Mouse (Mus musculus) MEL-GATA-1-ER (cell line): ENCODE measurements around the gene Triobp.

Source experiments
- DNase-seq: peaks from one replicate; pipeline ENCODE4 v3.0.0-alpha.2; 2012; ENCODE audit warnings: low read depth; ENCODE audit errors: extremely low read depth

The Triobp gene

DNA sequence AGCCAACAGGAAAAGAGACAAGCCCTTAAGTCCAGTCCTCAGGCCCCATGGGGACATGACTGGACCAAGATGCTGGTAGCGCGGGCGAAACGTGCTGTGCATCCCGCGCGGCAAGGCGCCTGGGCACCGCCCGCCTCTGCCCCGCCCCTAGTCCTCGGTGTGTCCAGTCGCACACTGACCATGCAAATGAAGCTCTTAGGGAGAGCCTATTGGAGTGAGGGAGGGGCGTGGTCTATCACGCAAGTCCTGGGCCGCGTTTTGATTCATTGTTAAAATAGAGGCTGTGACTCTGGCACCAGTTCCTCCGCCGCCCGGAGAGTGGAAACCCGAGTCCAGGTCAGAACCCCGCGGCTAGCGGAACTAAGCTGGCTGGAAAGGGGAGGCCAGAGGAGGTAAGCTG, at the start of gene Triobp:
TSS of gene Triobp (plus strand) at position 68 of the 400 bp plus-strand sequence.
- peak; percentile 88 for DNase-seq

GRCm38 (mm10) chr15:78898507-78899001, 49.0 kb upstream of the Triobp start:
- DNase-seq = no peak

DNA sequence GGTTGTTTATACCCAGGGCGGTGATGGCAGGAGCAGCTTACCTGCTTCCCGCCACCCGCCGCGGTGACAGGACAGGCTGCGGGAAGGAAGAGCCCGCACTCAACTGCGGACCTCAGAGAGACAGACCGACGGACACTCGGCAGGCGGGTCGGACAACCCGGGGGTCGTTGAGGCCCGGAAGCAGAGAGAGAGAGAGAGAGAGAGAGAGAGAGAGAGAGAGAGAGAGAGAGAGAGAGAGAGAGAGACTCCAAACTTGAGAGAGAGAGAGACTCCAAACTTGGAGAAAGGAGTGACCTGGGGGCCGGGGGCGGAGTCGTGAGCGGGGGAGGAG, 48.1 kb upstream of the Triobp start, which contains the start of gene Gm49510:
TSS of gene Gm49510 (plus strand) at position 259 of the 331 bp plus-strand sequence.
- DNase-seq = no peak

DNA sequence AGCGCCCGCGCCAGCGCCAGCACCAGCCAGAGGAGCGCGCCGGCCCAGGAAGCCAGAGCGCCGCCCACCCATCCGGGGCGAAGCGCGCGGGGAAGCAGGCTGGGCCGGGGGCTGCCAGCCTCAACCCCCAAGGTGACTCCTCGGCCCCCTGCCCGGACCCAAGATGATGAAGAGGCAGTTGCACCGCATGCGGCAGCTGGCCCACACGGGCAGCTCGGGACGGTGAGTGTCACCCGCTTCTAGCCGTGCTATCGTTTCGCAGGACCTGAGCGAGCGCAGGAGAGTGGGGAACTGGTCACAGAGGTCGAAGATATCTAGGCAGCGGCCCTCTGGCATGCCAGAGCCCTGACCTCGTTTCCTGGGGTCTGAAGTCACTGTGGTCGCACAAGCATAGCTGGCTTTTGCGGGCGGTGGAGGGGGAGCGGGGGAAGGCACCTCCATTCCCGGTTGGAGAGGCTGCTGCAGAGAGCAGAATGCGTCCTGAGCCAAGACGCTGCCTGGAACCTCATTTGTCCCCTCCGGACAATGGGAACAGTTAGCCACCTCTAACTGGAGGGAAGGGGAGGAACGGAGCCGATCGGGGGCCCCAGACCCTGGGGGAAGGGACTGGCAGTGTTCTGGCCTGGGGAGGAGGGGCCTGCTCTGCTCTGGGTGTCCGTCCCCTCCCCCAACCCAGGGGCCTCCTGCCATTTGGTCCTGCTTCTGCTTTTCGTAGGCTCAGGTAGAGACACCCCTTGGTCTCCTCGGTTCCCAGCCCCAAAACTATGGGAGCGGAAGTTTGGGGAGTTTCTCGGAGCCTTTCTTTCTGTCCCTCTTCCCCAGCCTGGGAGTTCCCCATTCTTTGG, 47.6 kb upstream of the Triobp start, which contains the start of gene Sh3bp1:
TSS of gene Sh3bp1 (plus strand) at position 29 of the 845 bp plus-strand sequence.
- no peak for DNase-seq

- DNase-seq = no peak
Observed at GRCm38 (mm10) chr15:78900585-78901421, 46.7 kb upstream of the Triobp start.

DNA sequence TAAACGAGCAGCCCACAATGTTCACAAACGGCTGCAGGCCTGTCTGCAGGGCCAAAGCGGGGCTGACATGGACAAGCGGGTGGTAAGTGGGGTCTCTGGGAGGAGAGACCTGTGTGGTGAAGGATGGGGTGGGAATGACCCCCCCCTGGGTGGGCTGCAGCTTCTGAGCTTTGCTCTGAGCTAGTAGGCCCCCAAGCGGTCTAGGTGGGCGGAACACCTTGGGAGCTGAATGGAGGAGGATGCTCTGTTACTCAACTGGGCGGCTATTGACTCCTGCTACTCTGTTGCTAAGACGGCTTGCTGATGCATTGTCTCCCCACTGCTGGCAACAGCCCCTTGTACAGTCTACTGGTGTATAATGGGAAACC, 46.1 kb upstream of the Triobp start:
- no peak for DNase-seq

GRCm38 (mm10) chr15:78903243-78903642, 44.3 kb upstream of the Triobp start:
- no peak for DNase-seq

GRCm38 (mm10) chr15:78908399-78908798, 39.1 kb upstream of the Triobp start:
- DNase-seq = no peak

GRCm38 (mm10) chr15:78908982-78909381, 38.5 kb upstream of the Triobp start:
- no peak for DNase-seq

DNA sequence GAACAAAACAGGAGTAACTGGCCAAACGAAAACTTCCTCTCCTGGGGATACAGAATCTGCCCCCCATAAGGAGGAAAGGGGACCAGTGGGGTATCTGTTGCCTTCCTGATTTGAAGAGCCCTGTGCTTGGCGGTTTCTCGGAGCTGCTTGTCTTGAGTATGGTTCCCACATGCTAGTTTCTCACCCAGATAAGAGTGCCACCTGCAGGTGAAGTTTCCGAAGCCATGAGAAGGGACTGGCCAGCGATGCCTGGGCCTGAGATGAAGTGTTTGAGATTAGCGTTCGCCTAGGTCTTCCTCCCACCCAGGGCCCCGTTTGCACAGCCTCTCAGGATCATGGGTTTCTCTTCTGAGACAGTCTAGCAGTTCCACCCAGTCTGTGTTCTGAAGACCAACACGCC, 35.5 kb upstream of the Triobp start:
- DNase-seq = no peak

DNA sequence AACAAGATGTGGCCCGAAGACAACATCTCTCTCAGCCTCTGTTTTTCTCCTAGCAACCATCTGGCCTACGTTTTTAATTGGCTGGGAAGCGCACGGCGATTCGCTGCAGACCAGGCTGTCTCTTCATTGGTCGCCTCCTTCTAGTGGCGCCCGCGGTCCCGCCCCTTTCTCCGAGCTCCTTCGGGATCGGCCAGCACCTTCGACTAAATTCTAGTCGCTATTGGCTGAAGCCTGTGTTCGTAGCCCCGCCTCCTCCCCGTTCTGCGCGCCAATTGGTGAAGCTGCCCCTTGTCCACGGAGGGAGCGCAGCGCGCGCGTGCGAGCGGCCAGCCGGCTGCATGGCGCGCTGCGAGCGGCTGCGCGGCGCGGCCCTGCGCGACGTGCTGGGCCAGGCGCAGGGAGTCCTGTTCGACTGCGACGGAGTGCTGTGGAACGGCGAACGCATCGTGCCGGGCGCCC, 33.9 kb upstream of the Triobp start, which contains the start of gene Pdxp:
TSS of gene Pdxp (plus strand) at position 288 of the 459 bp plus-strand sequence.
- DNase-seq = peak; percentile 96

- DNase-seq = no peak
Observed at GRCm38 (mm10) chr15:78914091-78914822, 33.3 kb upstream of the Triobp start.

DNA sequence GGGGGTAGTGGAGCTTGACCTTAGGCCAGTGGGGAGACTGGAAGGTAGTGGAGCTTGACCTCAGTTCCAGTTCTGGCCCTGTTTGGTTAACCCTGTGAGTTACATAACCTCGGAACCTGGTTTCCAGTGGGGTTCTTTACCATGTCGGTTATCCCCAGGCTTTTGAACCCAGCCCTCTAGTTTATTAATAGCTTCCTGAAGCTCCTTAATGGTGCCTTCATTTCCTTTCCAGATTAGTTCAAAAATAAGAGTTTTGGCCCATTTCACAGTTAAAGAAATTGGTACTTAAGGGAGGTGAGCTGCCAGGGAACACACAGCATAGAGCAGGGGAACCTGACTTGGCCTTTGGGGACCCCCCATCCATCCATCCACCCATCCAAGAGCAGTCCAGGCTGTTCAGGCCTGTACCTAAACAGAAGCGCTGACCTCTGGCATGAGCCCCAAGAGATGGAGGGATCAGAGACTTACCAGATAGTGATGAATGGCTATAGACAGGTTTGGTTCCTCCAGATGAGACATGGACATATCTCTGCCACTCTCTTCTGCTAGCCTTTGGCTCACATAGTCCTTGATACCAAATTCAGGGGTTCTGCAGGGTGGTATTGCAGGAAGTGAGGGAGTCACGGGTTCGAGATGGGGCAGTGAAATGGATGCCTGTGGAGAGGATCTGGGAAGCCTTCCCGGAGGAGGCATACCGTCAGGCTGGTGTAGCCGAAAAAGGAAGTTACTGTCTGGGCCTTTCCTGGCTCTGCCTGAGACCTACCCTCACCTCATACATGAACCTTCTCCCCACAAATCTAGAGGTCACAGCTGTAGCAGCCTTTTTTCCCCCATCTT, 32.5 kb upstream of the Triobp start:
- no peak for DNase-seq

DNA sequence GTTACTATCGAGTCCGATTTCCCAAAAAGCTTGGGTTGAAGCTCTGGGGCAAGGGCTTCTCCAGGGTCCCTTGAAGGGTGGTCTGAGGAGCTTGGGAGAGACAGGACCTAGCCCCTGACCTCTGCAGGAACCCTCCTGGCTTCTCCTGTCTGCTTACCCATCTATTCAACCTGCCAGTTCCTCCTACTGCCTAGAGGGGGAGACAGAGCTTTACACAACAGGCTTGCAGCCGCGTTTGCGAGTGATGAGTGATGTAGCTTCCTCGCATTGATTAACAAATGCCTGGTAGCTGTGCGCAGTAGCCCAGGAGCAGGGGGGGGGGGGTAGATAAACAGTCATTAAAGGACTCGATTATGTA, 31.9 kb upstream of the Triobp start:
- no peak for DNase-seq

DNA sequence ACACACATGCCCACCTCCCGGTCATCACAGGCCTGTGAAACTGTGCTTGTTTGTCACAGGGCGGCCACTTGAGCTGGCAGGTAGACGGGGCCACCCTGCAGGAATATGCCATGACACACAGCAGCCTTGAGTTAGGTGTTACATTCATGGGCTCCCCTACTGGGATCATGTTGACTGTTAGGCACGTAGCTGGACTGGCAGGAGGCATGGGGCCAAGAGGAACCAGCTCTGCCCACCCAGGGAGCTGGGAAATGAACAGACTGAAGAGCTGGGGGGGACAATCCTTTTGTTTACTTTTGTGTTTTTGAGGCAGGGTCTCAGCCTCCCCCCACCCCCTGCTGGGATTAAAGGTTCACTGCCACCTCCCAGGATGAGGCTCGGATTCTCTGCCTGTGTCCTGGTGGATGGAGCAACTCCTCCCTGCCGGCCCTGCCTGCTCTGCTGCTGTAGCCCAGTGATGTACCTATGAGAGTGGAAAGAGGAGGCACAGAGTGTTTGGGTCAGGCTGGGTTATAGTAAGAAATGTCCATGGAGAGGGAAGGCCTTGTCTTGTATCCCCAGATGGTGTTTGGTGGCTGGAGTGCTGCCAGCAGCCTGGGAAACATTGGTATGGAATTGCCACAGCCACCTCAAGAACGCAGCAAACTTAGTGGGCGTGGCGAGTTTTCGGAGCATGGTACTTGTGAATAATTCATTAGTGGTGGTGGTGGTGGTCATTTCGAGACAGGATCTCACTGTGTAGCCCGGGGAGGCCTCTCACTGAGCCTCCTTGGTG, 31.3 kb upstream of the Triobp start:
- no peak for DNase-seq

GRCm38 (mm10) chr15:78918126-78918525, 29.4 kb upstream of the Triobp start:
- no peak for DNase-seq

DNA sequence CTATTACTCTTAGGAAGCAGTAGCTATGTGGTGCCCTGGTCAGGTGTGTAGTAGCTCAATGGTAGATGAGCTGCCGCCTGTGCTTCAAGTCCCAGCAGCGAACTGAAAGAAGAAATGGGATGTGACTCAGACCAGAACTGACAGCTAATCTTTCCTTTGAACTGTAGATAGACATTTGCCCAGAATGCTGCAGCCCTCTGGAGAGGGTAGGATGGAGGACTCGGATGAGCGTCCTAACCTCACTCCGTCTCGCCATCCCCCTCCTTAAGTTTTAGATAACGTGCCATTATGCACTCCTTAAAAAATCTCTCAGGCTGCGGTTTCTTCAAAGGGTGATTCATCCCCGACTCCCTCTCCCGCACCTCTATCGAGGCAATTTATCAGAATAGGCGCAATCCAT, 27.6 kb upstream of the Triobp start:
- no peak for DNase-seq

DNA sequence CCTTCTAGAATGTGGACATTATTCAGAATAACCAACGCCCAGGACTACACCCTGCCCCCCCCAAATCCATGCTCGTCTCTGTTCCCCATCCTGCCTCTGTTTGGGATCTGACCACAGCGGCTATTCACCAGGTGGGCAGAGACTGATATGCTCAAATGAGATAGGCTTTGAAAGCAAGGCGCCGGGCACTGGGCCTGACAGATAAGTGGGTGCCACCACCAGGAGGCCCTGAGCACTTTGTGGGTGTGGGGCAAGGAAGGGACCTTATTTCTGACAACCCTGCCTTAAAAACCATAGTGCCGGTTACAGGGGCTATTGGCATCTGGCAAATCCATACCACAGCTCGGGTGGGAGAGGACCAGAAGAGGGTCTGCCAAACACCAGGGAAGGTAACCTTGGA, 24.8 kb upstream of the Triobp start:
- no peak for DNase-seq

DNA sequence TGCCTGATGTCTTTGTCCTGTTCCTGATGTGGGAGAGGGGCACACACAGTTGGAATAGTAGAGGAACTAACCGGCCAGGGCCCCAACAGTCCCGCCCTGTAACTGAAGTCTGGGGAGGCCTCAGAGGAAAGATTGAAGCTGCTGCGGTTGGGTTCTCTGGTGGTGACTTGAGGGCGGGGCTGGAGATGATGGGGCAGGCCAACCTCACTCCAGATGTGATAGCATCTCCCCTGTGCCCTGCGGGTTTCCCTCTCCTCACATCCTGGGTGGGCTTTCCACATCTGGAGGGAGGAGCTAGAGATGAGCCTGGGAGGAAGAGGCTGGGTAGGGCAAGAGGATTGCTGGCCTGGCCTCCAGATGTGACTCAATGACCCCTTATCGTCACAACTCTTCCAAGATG, 23.9 kb upstream of the Triobp start:
- peak; percentile 91 for DNase-seq

DNA sequence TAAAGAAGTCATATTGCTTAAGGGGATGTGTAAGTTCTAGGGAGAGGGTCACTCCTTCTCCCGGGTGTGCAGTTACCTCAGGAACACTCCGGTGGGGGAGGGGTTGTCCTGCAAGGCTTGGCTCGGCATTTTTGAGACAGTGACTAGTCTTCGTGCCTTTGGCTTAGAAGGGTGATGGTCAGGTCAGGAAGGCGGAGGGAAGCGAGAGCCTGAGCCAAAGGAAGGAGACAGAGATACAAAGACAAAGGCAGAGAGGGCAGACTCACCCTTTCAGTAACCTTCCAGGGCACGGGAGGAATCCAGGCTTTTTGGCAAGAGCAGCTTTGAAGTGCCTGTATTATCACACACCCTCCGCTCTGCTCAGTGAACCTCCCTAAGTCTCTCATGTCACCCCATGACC, 22.4 kb upstream of the Triobp start:
- DNase-seq = no peak
